Mouse (Mus musculus) bone marrow macrophage, adult 2 months (primary cell): Measurements from ENCODE around the gene Scg5. TPM values are rescaled to one million over a fixed set of nuclear protein-coding genes. Genes with fewer than 3 reads are reported as not detected.

ENCODE experiments used
- H3K27ac ChIP-seq: 2 replicates; pipeline ENCODE4 v1.5.1; 2012; ENCODE audit warnings: low read depth, low read length; ENCODE audit not compliant: insufficient read depth
- H3K4me1 ChIP-seq: 2 replicates; pipeline ENCODE4 v1.6.1; 2012; ENCODE audit warnings: low read length; ENCODE audit not compliant: control insufficient read depth, insufficient read depth
- H3K4me3 ChIP-seq: 2 replicates; pipeline ENCODE4 v1.5.1; 2012; ENCODE audit warnings: mild to moderate bottlenecking, low read length, moderate library complexity; ENCODE audit not compliant: insufficient read depth
- CTCF ChIP-seq: IDR thresholded peaks from 2 replicates; pipeline ENCODE4 v1.5.1; 2012; ENCODE audit warnings: low read depth, mild to moderate bottlenecking, low read length, moderate library complexity
- POLR2A ChIP-seq: IDR thresholded peaks from 2 replicates; pipeline ENCODE4 v1.6.1; 2012; ENCODE audit warnings: mild to moderate bottlenecking, low read depth, low read length, borderline replicate concordance
- polyA plus RNA-seq: library from polyadenylated mRNA; stranded (reverse); fragments of >200 nt; gene quantifications from 2 replicates; pipeline ENCODE4 v1.2.4, GENCODE M21; 2012; ENCODE audit not compliant: missing spikeins, insufficient read depth, insufficient read length

Scg5 gene
- polyA plus RNA-seq, 1 experiment: not detected

DNA sequence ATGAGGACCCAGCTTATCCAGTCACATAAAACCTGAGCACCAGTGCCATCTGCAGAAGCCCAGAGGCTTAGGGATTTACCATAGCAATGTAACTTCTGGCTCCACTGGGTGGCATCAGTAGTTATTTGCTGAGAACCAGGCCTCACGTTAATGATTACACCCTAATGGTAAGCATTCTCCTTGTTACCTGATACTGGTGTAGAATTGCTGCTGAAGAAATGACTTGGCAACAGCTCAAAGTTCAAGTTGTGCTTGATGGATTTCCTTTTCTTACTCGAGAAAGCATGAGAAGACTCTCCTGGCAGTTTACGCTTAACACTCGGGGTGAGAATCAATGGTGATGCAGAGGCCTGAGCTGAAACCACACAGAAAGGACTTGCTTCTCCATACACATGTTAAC lies 10.6 kb upstream of the Scg5 start:
- H3K4me3 ChIP-seq: no peak overlapping the region
- TF ChIP-seq CTCF: no peak
- no peak overlapping the region for H3K27ac ChIP-seq
- H3K4me1 ChIP-seq: no peaks in the 10 kb centered on the region

DNA sequence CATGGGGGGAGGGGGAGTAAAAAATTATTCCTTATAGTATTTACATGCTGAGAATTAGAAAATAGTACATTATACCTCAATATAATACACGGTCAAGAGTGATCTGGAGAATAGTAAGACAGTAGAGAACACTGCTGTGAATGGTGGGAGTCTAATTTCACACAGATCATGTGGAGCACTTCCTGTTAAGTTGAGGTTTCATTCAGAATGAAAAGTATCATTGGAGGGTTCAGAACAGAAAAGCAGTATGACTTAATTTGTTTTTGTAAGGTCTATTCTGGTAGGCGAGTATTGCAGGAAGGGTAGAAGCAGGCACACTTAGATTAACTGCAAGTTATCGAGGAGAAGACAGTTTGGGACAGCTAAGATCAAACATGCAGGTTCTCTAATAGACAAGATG lies 6.3 kb upstream of the Scg5 start:
- no peaks in the 10 kb centered on the region for H3K4me1 ChIP-seq
- TF ChIP-seq POLR2A (no peak), CTCF (no peak)
- H3K4me3 ChIP-seq: no peak overlapping the region
- no peak overlapping the region for H3K27ac ChIP-seq

DNA sequence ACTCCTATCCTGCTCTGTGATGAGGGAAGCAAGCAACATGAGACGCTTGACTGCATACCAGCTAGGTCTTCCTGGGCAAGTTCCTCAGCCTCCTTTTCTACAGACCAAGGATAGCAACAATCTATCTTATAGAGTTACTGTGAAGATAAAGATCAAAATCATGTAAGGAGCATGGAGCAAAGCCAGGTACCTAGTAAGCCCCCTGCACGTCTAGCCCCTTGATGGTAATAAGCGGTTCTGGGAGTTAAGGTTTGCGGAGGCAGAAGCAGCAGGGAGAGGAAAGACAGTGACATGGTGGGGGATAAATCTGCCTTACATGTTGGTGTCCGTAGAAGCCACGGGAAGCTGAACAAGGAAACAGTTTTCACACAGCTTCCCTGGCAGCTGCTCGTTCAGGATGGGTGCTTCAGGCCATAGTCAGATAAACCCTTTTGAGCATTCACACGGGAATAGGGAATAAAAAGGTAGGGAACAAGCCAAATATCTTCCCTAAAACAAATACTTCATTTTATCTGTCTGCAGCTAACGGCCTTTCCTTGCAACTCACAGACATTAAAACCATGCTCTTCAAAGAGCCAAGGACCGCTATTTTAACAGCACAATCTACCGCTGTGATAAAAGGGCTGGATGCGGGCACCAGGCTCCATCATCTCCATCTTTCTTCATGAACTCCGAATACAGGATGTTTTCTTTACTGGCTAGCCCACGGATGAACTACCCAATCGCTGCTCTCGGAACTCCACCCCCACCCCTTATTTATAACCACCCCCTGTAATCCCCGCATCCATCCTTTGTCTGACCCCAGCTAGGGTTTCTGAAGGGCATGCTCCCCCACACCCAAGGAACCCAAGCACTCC lies 607 bp downstream of the Scg5 start:
- Histone ChIP-seq H3K27ac (no peak overlapping the region), H3K4me3 (no peak overlapping the region), H3K4me1 (peaks cover 2% of the 10 kb centered on the region; the same call in 1 of the 2 replicates)
- no peak for TF ChIP-seq CTCF
- TF ChIP-seq POLR2A: no peak

DNA sequence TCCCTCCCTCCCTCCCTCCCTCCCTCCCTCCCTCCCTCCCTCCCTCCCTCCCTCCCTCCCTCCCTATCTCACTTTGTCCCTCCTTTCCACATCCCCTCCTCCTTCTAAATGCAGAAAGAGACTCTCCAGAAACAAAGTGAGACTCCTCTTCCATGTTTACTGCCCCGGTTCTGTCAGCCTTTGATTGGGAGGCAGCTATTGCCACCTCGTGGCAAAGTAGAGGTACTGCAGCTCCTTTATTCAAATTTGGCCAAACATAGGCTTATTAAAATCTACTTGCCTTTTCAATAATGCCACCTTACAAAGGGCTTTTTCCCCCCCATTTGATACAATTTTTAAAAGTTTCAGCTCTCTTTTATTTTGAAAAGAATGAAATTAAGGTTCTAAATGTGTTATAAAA lies 5.0 kb downstream of the Scg5 start:
- Histone ChIP-seq H3K27ac (no peak overlapping the region), H3K4me1 (peaks cover 6% of the 10 kb centered on the region; the same call in 1 of the 2 replicates), H3K4me3 (no peak overlapping the region)
- no peak for TF ChIP-seq POLR2A
- 0 out of 2 replicates have a peak, but pooled peaks have one; percentile 16 for TF ChIP-seq CTCF

DNA sequence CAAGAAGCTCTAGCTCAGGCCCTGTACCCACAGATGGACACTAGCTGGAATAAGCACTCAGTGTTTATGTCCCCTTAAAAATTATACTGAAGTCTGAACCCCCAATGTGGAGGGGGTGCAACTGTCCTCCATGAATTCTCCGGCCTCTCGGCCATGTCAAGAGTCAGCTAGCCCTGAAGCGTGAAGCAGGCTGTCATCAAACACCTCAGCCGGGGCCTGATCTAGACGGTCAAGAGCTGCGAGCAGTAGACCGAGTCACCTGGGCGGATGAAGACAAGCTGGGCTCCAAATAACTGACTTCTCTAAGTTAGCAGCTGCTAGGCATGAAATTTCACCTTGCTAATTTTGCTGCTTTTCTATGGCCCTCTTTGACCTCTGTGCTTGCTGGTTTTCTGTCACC lies 6.6 kb downstream of the Scg5 start:
- TF ChIP-seq POLR2A (no peak), CTCF (no peak)
- H3K27ac ChIP-seq: no peak overlapping the region
- H3K4me1 ChIP-seq: peaks cover 6% of the 10 kb centered on the region; the same call in 1 of the 2 replicates
- no peak overlapping the region for H3K4me3 ChIP-seq

DNA sequence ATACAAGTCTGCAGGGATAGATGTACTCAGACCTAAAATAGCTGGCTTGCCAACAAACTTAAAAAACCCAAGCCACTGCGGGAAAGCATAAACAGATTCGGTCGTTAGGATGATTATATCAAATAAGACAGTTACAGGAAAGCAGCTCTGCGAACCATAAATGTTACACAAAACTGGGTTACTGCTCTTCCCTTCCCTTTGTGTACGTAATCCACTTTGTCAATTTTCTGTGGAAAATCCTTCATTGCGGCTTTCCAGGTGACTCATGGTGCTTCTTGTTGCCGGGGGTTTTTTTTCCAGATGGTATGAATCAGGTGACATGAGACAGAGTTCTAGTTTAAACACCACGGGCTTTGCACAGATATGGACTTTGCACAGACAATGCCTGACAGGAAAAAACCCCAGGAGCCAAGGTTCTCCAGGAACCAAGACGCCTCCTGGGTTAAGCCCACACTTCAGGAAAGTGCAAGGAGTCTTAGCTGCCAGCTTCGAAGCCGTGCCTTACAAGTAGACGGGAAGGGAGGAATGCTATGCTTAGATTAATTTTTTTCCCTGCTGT lies 7.7 kb downstream of the Scg5 start:
- Histone ChIP-seq H3K4me3 (no peak overlapping the region), H3K27ac (no peak overlapping the region), H3K4me1 (peaks cover 6% of the 10 kb centered on the region; the same call in 1 of the 2 replicates)
- TF ChIP-seq POLR2A: no peak
- TF ChIP-seq CTCF: no peak

DNA sequence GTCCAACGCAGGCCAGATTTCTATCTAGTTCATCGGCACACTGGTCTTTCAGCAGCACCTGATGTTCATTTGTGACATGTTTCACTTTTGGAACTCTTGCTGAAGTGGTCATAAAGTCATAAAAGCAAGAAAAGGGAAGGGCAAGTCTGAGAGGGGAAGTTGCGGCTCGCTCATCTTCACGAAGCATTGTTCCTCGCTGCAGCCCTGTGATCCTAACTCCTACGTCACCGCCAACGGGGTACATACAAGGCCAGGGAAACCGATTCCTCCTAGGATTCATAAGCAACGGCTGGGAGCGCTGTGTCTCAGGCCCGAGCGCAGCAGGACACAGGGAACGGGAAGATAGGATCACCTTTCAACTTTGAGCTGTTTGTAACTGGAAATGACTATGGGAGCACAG lies 8.8 kb downstream of the Scg5 start:
- Histone ChIP-seq H3K4me3 (no peak overlapping the region), H3K4me1 (peaks cover 4% of the 10 kb centered on the region; the same call in 1 of the 2 replicates), H3K27ac (no peak overlapping the region)
- TF ChIP-seq CTCF: no peak
- TF ChIP-seq POLR2A: no peak

DNA sequence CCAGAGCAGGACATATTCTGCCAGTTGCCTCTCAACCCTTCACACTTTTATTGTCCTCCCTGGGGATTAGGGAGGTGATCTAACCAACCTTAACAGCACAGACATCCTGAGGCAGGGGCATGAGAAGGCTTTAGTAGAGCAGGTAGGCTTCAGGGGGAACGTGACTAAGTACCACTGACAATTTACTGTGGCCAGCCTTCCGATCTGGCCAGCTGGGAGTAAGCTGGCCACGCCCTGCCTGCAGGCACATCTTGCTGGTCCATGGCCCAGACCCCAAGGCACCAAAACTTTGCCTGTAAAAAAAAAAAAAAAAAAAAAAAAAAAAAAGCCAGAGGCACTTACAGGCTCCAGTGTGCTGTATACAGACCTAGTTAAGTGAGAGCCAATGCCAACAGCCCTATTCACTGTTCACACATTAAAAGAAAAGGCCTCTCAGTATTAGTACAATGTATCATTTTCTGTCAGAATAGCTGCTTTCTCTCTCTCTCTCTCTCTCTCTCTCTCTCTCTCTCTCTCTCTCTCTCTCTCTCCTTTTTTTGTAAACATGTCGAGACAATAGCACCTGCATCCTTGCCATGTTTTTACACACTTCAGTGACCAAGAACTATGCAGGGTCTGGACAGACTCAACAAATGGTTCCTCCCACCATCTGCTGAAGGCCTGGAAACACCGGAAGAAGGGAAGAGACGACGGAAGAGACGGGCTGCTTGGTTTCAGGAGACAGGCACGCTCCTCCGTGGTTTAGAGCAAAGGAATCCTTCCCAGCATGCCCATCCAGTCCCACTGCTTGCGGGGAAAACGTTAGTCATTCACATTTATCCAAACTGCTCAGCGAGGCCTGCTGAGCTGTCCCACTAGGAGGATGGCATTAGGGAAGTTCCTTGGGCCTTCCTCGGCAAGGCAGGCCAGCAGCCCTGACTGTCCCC lies 11.0 kb downstream of the Scg5 start:
- H3K4me3 ChIP-seq: no peak overlapping the region
- H3K4me1 ChIP-seq: peaks cover 4% of the 10 kb centered on the region; the same call in 1 of the 2 replicates
- TF ChIP-seq POLR2A (no peak), CTCF (no peak)
- H3K27ac ChIP-seq: no peak overlapping the region

DNA sequence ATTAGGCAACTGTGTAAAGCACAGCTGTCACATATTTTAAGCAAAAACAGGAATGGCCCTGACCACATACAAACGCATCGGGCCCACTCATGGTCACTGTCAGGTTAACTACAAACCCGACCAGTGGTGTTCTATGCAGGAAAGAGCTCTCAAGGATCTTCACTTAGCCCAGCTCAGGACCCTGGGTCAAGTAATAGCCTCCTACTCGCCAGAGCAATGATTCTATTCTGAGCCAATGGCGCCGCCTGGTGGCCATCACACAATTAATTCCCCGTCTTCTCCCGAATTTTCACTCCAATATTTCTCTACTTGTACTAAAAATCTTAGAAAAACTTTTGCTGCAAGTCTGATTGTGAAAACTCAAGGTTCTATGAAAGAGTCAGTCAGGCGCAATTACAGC lies 21.3 kb downstream of the Scg5 start:
- peak; percentile 88 for TF ChIP-seq CTCF
- TF ChIP-seq POLR2A: no peak

More for the DNA sequence above, 21.3 kb downstream of the Scg5 start:
- no peaks in the 10 kb centered on the region for H3K4me1 ChIP-seq
- no peak overlapping the region for H3K4me3 ChIP-seq
- H3K27ac ChIP-seq: no peak overlapping the region
